Comparison of ENCODE assay signal across 8 mouse cellular contexts in genomic region chr9:110879998-110880561, GRCm38 (mm10). TPM values are rescaled to one million over a fixed set of nuclear protein-coding genes. Genes with fewer than 3 reads are reported as not detected.
A peak's percentile ranks its signal among the peaks of the same experiment; 100 is the strongest.
DNase-seq lines count a peak whose midpoint lies in the region; ATAC-seq and TF ChIP-seq lines count a peak whose summit lies in the region.

Gene Tmie, minus strand, starts transcription at chr9:110880113.

- peak within 1 kb of the TSS; percentile 65 for H3K27ac ChIP-seq in embryonic facial prominence, embryonic 10.5 days (replicated peaks)
- H3K27ac ChIP-seq in heart, embryonic 11.5 days (ENCODE audit: low read depth, low read length), result no peak within 1 kb of the TSS
- peak within 1 kb of the TSS; percentile 57 for H3K27ac ChIP-seq in liver, embryonic 15.5 days (replicated peaks)
- peak within 1 kb of the TSS; percentile 50 for H3K27ac ChIP-seq in thymus, adult 2 months (ENCODE audit: control insufficient read depth, insufficient read depth, low read length)

- peak within 1 kb of the TSS; percentile 96 for H3K4me2 ChIP-seq in heart, embryonic 11.5 days
- H3K4me2 ChIP-seq in liver, embryonic 15.5 days, result peak within 1 kb of the TSS; percentile 62

- peak; percentile 42 for DNase-seq in embryo, embryonic 10 days (ENCODE audit: low spot score)
- DNase-seq in embryo, embryonic 9.5 days (ENCODE audit: extremely low spot score), result no peak
- DNase-seq in embryonic facial prominence, embryonic 10.5 days (ENCODE audit: low spot score), result peak; percentile 65
- DNase-seq in kidney, adult 8-10 months, result peak; percentile 89 to 90
- DNase-seq in neural tube, embryonic 10.5 days (ENCODE audit: extremely low spot score, low spot score), result peak; percentile 47
- DNase-seq in thymus, adult 2 months, result peak; percentile 80

- 1% methylated on average over 57 of the region's 57 CpGs for WGBS in embryonic facial prominence, embryonic 10.5 days
- under 1% methylated on average over 55 of the region's 57 CpGs for WGBS in heart, embryonic 11.5 days (ENCODE audit: insufficient replicate concordance)
- under 1% methylated on average over 57 of the region's 57 CpGs for WGBS in liver, embryonic 15.5 days (ENCODE audit: insufficient replicate concordance)
- WGBS in thymus, adult 2 months, result 3% methylated on average over 57 of the region's 57 CpGs

- H3K9ac ChIP-seq in heart, embryonic 11.5 days (ENCODE audit: low read depth, low read length), result peak within 1 kb of the TSS; percentile 67
- H3K9ac ChIP-seq in liver, embryonic 15.5 days, result peak within 1 kb of the TSS; percentile 25

- H3K27me3 ChIP-seq in embryonic facial prominence, embryonic 10.5 days (replicated peaks; ENCODE audit: low read depth, poor library complexity, severe bottlenecking), result peaks cover 67% of the 10 kb centered on the region
- peaks cover 41% of the 10 kb centered on the region for H3K27me3 ChIP-seq in heart, embryonic 11.5 days (ENCODE audit: control insufficient read depth, insufficient read depth, low read length)
- peaks cover 41% of the 10 kb centered on the region for H3K27me3 ChIP-seq in liver, embryonic 15.5 days
- no peaks in the 10 kb centered on the region for H3K27me3 ChIP-seq in thymus, adult 2 months (ENCODE audit: control insufficient read depth, insufficient read depth, low read length)

- peak; percentile 68 for TF ChIP-seq POLR2A in thymus, adult 2 months (IDR thresholded peaks at IDR 0.05; ENCODE audit: control insufficient read depth, extremely low read depth, insufficient read depth, low read length, poor library complexity)

- peak; percentile 8; the same call in 1 of the 2 replicates for TF ChIP-seq CTCF in thymus, adult 2 months (IDR thresholded peaks at IDR 0.05; ENCODE audit: borderline replicate concordance, control insufficient read depth, extremely low read depth, insufficient read depth, low read length, poor library complexity)

- H3K4me1 ChIP-seq in embryonic facial prominence, embryonic 10.5 days, result peaks cover 29% of the 10 kb centered on the region
- H3K4me1 ChIP-seq in heart, embryonic 11.5 days (ENCODE audit: control insufficient read depth, insufficient read depth, low read length), result peaks cover 11% of the 10 kb centered on the region; the same call in 1 of the 2 replicates
- H3K4me1 ChIP-seq in liver, embryonic 15.5 days (replicated peaks), result peaks cover 12% of the 10 kb centered on the region
- peaks cover 58% of the 10 kb centered on the region for H3K4me1 ChIP-seq in thymus, adult 2 months (replicated peaks; ENCODE audit: control insufficient read depth, insufficient read depth, low read length)

- H3K36me3 ChIP-seq in embryonic facial prominence, embryonic 10.5 days (replicated peaks), result no peaks in the 10 kb centered on the region
- no peaks in the 10 kb centered on the region for H3K36me3 ChIP-seq in heart, embryonic 11.5 days (ENCODE audit: control insufficient read depth, insufficient read depth, low read length)
- no peaks in the 10 kb centered on the region for H3K36me3 ChIP-seq in liver, embryonic 15.5 days (replicated peaks)
- no peaks in the 10 kb centered on the region for H3K36me3 ChIP-seq in thymus, adult 2 months (ENCODE audit: control insufficient read depth, insufficient read depth, low read length)

- no peaks in the 10 kb centered on the region for H3K9me3 ChIP-seq in embryonic facial prominence, embryonic 10.5 days
- H3K9me3 ChIP-seq in heart, embryonic 11.5 days (replicated peaks; ENCODE audit: control insufficient read depth, low read length), result no peaks in the 10 kb centered on the region
- H3K9me3 ChIP-seq in liver, embryonic 15.5 days (replicated peaks), result no peaks in the 10 kb centered on the region

- ATAC-seq in heart, embryonic 11.5 days (replicated peaks; ENCODE audit: insufficient number of reproducible peaks, low FRiP score, low TSS enrichment), result peak; percentile 44; the same call in 1 of the 2 replicates
- ATAC-seq in liver, embryonic 15.5 days (ENCODE audit: insufficient read depth), result peak; percentile 43; the same call in 1 of the 2 replicates

- peak within 1 kb of the TSS; percentile 70 for H3K4me3 ChIP-seq in embryonic facial prominence, embryonic 10.5 days
- peak within 1 kb of the TSS; percentile 67 for H3K4me3 ChIP-seq in heart, embryonic 11.5 days (ENCODE audit: low read depth, low read length)
- peak within 1 kb of the TSS; percentile 53 for H3K4me3 ChIP-seq in liver, embryonic 15.5 days (replicated peaks)
- peak within 1 kb of the TSS; percentile 61 for H3K4me3 ChIP-seq in thymus, adult 2 months (ENCODE audit: control insufficient read depth, insufficient read depth, low read length)

RNA-seq across cellular contexts. Expression of gene Tmie, which starts in this region (rescaled TPM):
- 0.31 and 0.60 TPM in 2 replicates for polyA plus RNA-seq in embryonic facial prominence, embryonic 10.5 days (2016; fragmentation: Nextera tagmentation; extraction: Ambion mirVana)
- 0.07 TPM in 1 of 2 replicates, not detected in the other for polyA plus RNA-seq in heart, embryonic 11.5 days (2014; fragmentation: Nextera tagmentation; extraction: Ambion mirVana)
- polyA plus RNA-seq in liver, embryonic 15.5 days (2015; fragmentation: Nextera tagmentation; extraction: Ambion mirVana), result 1.8 and 2.5 TPM in 2 replicates
- polyA plus RNA-seq in thymus, adult 2 months (2012; rRNA removed), result 11.3 and 12.3 TPM in 2 replicates

Comparison
In these comparisons a context has a peak if more than half of its experiments do, and no peak if none do; other contexts are left out.
1. Peak in DNase-seq, H3K4me3 ChIP-seq and H3K27ac ChIP-seq in embryonic facial prominence, embryonic 10.5 days; RNA of the gene not detected or under 1 TPM.
2. Peak in ATAC-seq, H3K4me3 ChIP-seq, H3K9ac ChIP-seq and H3K4me2 ChIP-seq in heart, embryonic 11.5 days; RNA of the gene not detected or under 1 TPM.